Mouse (Mus musculus) 3T3-L1 (cell line): ENCODE data around the gene Mroh7.

ENCODE experiments used
- DNase-seq: peaks from one replicate; pipeline ENCODE4 v3.0.0-alpha.2; 2015; ENCODE audit warnings: low read depth, low spot score

Mroh7 gene

GRCm38 (mm10) chr4:106633281-106634085, 97.2 kb downstream of the Mroh7 start:
- DNase-seq, result no peak

- no peak for DNase-seq
Observed at GRCm38 (mm10) chr4:106632313-106632712, 98.4 kb downstream of the Mroh7 start.
